Mouse (Mus musculus): ENCODE measurements at regions not wholly inside any gene's neighbourhood (a gene's known extent, or its start where the extent isn't known, plus 50 kb on each side); places are given as distances from the start of the nearest gene placed in this dataset.

DNA sequence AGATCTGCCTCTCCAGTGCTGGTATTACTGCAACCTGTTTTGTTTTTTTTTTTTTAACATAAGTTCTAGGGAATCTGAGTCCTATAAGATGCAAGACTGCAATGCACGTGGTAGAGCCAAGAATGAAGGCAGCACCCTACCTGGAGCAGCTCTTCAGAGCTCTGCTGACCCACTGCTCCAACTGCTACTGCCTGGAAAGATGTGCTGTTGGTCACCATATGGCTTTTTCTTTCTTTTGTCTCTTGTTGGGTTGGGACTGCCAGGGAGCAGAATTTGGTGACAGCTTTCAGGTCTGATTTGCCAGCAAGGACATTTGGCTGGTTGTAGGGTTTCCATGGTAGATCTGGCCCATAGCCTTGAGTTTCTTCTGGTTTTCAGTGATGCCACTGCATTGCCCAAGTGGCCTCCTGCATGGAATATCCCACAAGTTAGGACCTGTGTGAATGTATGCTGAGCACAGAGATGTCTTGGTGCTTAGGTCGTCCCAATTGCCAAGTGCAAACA is 123.9 kb upstream of the Irf2bp2 start:
- H3K27me3 ChIP-seq (replicated peaks): no peaks in the 10 kb centered on the region
- H3K4me3 ChIP-seq: no peak overlapping the region
- no peak overlapping the region for H3K9ac ChIP-seq
- H3K4me1 ChIP-seq: peaks cover 11% of the 10 kb centered on the region
- H3K4me2 ChIP-seq: no peak overlapping the region
- no peaks in the 10 kb centered on the region for H3K9me3 ChIP-seq
- ATAC-seq (replicated peaks): no peak
- H3K36me3 ChIP-seq (replicated peaks): no peaks in the 10 kb centered on the region
- 77% methylated on average over 2 of the region's 2 CpGs for WGBS
- no peak overlapping the region for H3K27ac ChIP-seq

DNA sequence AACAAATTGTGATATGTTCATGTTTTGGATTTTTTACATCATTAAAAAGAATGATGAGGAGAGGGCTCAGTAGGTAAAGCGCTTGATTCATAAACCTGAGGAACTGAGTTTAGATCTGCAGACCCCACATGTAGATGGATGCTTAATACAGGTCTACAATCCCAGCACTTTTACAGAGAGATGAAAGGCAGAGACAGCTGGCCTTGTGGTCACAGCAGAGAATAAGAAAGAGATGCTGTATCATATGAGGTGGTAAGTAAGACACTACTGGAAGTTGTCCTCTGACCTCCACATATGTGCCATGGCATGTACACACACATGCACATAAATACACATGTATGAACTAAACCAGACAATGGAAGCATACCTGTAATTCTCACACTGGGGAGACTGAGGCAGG is 121.9 kb upstream of the Irf2bp2 start:
- peaks cover 10% of the 10 kb centered on the region for H3K4me1 ChIP-seq
- ATAC-seq (replicated peaks): no peak
- H3K9ac ChIP-seq: no peak overlapping the region
- 98% methylated on average over 1 of the region's 1 CpGs for WGBS
- H3K36me3 ChIP-seq (replicated peaks): no peaks in the 10 kb centered on the region
- no peak overlapping the region for H3K4me3 ChIP-seq
- no peak overlapping the region for H3K27ac ChIP-seq
- H3K4me2 ChIP-seq: no peak overlapping the region
- no peaks in the 10 kb centered on the region for H3K27me3 ChIP-seq (replicated peaks)
- H3K9me3 ChIP-seq: no peaks in the 10 kb centered on the region

DNA sequence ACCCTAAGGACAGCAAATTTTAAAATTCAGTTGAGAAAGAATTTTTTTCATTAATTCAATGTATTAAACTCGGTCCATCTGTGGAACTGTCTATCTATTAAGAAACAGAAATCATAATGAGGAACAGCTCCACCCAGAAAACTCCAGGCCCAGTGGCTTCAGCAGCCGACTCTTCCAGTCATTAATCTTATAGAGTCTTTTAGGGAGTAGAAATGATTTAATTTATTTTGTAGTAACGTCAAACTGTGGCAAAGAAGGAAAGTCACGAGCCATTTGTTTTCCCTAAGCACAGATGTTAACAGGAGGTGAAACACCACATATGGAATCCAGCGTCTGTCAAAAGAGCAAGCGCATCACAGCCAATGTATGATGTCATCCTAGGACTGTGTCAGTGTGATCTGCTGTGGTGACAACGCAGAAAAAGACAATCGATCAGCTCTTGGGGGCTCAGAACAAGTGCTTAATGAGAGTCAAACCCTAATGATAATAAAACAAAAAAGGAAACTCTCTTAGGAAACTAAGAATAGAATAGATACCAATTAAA is 119.9 kb upstream of the Irf2bp2 start:
- Histone ChIP-seq H3K9me3 (no peaks in the 10 kb centered on the region), H3K4me3 (no peak overlapping the region), H3K27ac (no peak overlapping the region), H3K4me1 (peaks cover 10% of the 10 kb centered on the region), H3K4me2 (no peak overlapping the region), H3K36me3 (replicated peaks) (no peaks in the 10 kb centered on the region), H3K9ac (no peak overlapping the region), H3K27me3 (replicated peaks) (no peaks in the 10 kb centered on the region)
- 56% methylated on average over 8 of the region's 8 CpGs for WGBS
- no peak for ATAC-seq (replicated peaks)

DNA sequence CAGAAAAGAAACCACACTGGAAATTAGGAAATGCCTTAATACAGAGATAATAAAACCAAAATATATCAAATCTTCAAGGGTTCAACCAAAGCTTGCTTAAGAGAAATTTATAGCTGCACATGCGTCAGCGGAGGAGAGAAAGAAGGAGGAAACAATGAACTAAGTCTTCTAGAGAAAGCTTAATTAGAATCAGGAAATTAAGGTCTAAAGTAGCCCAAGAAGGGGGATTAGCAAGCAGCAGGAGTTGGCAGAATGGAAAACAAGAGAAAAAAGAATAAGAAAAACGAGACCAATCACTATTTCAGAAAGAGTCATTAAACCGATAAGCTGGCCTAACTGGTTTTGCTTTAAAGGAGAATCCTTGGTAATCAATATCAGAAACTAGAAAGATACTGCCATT is 119.4 kb upstream of the Irf2bp2 start:
- Histone ChIP-seq H3K4me3 (no peak overlapping the region), H3K27me3 (replicated peaks) (no peaks in the 10 kb centered on the region), H3K9ac (no peak overlapping the region), H3K36me3 (replicated peaks) (no peaks in the 10 kb centered on the region), H3K4me1 (peaks cover 10% of the 10 kb centered on the region), H3K4me2 (no peak overlapping the region), H3K27ac (no peak overlapping the region), H3K9me3 (no peaks in the 10 kb centered on the region)
- WGBS: 35% methylated on average over 4 of the region's 4 CpGs
- ATAC-seq (replicated peaks): no peak

DNA sequence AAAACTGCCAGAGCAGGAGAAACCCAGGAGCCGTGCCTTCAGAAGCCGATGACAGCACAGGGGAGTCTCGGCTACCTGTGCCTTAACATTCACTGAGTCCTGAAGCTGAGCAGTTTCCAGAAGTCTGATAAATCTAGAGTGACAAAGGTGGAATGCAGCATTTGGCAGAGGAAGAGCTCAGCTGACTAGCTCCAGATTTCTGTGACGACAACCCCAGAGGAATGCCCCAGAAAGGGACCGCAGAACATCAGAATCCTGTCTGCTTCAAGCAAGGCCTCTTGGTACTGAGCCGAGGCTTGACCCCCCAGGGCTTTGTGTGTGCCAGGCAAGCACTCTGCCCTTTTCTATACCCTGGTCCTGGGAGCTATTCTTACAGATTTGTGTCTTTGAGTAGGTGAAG is 119.0 kb upstream of the Irf2bp2 start:
- H3K36me3 ChIP-seq (replicated peaks): no peaks in the 10 kb centered on the region
- ATAC-seq (replicated peaks): no peak
- H3K4me1 ChIP-seq: peaks cover 11% of the 10 kb centered on the region
- no peaks in the 10 kb centered on the region for H3K27me3 ChIP-seq (replicated peaks)
- H3K9ac ChIP-seq: no peak overlapping the region
- no peaks in the 10 kb centered on the region for H3K9me3 ChIP-seq
- 54% methylated on average over 6 of the region's 6 CpGs for WGBS
- H3K4me3 ChIP-seq: no peak overlapping the region
- H3K27ac ChIP-seq: peak overlapping the region; percentile 22
- H3K4me2 ChIP-seq: no peak overlapping the region

DNA sequence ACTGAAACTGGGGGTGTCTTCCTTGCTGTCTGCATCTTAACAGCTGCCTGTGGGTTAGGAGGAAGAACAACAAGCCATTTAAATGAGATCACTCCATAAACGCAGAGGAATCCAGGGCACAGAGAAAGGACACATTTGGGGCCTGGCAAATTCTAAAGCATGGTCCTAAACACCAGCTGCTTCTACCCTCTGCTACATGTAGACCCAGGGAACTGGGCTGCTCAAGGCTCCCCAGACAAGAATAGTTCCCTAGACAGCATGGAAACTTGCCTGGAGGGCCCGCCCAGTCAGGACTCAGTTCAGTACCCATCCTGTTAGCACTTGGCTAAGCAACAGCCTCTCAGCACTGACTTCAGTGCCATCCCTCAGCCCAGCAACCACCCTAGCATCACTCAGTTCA is 115.2 kb upstream of the Irf2bp2 start:
- Histone ChIP-seq H3K4me1 (peaks cover 15% of the 10 kb centered on the region), H3K36me3 (replicated peaks) (no peaks in the 10 kb centered on the region), H3K4me3 (no peak overlapping the region), H3K9me3 (no peaks in the 10 kb centered on the region), H3K9ac (no peak overlapping the region), H3K27me3 (replicated peaks) (no peaks in the 10 kb centered on the region), H3K4me2 (no peak overlapping the region), H3K27ac (no peak overlapping the region)
- 83% methylated on average over 2 of the region's 2 CpGs for WGBS
- no peak for ATAC-seq (replicated peaks)

DNA sequence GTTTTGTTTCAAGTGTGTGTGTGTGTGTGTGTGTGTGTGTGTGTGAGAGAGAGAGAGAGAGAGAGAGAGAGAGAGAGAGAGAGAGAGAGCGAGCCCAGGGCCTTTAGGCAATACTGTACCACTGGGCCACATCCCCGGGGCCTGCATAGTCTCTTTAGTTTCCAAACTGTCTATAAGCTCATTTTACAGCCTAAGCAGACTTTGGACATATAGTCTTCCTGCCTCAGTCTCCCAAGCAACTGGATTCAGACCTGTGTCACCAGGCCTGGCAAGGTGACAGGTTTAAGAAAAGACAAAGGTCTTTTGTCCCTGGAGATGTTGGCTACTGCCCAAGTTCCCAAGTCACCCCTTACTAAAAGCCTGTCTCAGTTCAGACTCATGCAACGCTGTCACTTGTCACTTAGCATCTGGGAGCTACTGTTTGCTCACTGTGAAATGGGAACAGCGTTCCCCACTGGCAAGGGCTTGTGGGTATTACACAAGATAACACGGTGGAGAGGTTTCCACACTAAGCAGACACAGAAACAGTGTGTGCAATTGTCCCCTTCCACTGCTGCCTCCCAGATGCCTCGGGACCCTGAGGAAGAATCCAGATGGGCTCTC is 113.6 kb upstream of the Irf2bp2 start:
- Histone ChIP-seq H3K27ac (no peak overlapping the region), H3K4me2 (no peak overlapping the region), H3K9me3 (no peaks in the 10 kb centered on the region), H3K4me3 (no peak overlapping the region), H3K27me3 (replicated peaks) (no peaks in the 10 kb centered on the region), H3K9ac (no peak overlapping the region), H3K4me1 (peaks cover 4% of the 10 kb centered on the region; the same call in 1 of the 2 replicates), H3K36me3 (replicated peaks) (no peaks in the 10 kb centered on the region)
- 56% methylated on average over 6 of the region's 6 CpGs for WGBS
- no peak for ATAC-seq (replicated peaks)

DNA sequence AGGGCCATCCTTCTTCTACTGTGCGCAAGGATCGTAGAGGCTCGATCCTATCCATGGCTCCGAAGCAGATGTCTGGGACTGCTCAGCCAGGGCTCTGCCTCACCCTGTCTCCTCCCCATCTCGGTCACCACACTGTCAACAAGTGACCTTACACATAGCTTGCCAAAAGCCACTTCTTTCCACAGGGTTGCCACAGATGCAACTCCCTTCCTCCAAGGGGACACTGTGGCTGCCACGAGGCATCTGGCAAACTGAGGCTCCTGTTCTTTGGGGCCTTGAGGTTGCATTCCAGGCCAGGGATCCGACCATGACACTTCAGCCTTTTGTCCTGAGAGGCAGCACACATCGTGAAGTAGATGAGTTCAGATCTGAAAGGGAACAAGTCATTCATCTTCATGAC is 112.5 kb upstream of the Irf2bp2 start:
- H3K9ac ChIP-seq: no peak overlapping the region
- no peak for ATAC-seq (replicated peaks)
- 89% methylated on average over 8 of the region's 8 CpGs for WGBS
- H3K36me3 ChIP-seq (replicated peaks): no peaks in the 10 kb centered on the region
- H3K4me2 ChIP-seq: no peak overlapping the region
- no peak overlapping the region for H3K4me3 ChIP-seq
- H3K27ac ChIP-seq: no peak overlapping the region
- H3K9me3 ChIP-seq: no peaks in the 10 kb centered on the region
- H3K4me1 ChIP-seq: peaks cover 4% of the 10 kb centered on the region; the same call in 1 of the 2 replicates
- H3K27me3 ChIP-seq (replicated peaks): no peaks in the 10 kb centered on the region

DNA sequence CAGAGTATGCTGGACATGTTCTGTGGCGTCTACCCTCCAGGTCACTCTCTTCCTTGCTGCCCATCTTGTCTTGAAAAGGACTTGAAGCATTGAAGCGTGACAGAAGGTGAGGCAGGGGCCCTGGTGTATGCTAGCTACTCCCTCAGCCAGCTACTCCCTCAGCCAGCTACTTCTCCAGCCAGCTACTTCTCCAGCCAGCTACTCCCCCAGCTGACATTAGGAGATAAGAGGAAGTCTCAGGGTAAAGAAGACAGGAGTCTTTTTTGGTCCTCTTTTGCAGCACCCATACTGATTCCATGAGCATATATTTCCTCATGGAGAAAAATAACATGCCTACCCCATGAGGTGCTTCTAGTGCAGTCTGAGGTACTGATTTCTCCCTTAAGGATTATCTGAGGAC is 111.6 kb upstream of the Irf2bp2 start:
- no peaks in the 10 kb centered on the region for H3K27me3 ChIP-seq (replicated peaks)
- no peaks in the 10 kb centered on the region for H3K9me3 ChIP-seq
- no peak overlapping the region for H3K4me2 ChIP-seq
- H3K4me1 ChIP-seq: peaks cover 4% of the 10 kb centered on the region; the same call in 1 of the 2 replicates
- H3K36me3 ChIP-seq (replicated peaks): no peaks in the 10 kb centered on the region
- H3K27ac ChIP-seq: no peak overlapping the region
- WGBS: 76% methylated on average over 2 of the region's 2 CpGs
- H3K9ac ChIP-seq: no peak overlapping the region
- H3K4me3 ChIP-seq: no peak overlapping the region
- no peak for ATAC-seq (replicated peaks)

DNA sequence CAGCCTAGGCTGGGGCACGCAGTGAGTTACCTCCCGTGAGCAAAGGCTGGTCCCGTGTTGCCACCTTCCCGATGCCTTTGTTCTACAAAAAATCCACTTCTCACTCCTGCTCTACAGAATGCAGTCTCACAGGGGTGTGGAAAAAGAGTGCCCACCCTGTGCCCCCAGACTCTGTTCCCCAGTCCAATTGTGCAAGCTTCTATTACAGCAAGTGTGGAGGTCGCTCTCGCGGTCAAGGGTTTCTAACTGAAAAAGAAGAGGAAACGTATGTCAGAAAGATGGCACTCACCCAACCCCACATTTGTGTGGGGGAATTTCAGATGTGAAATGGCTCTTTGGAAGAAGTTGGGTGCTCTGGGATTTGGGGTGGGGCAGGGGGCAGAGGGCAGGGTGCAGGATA is 110.9 kb upstream of the Irf2bp2 start:
- ATAC-seq (replicated peaks): no peak
- no peak overlapping the region for H3K27ac ChIP-seq
- H3K9me3 ChIP-seq: no peaks in the 10 kb centered on the region
- peaks cover 6% of the 10 kb centered on the region; the same call in 1 of the 2 replicates for H3K4me1 ChIP-seq
- no peak overlapping the region for H3K9ac ChIP-seq
- no peaks in the 10 kb centered on the region for H3K27me3 ChIP-seq (replicated peaks)
- no peak overlapping the region for H3K4me3 ChIP-seq
- no peaks in the 10 kb centered on the region for H3K36me3 ChIP-seq (replicated peaks)
- WGBS: 93% methylated on average over 8 of the region's 8 CpGs
- no peak overlapping the region for H3K4me2 ChIP-seq

DNA sequence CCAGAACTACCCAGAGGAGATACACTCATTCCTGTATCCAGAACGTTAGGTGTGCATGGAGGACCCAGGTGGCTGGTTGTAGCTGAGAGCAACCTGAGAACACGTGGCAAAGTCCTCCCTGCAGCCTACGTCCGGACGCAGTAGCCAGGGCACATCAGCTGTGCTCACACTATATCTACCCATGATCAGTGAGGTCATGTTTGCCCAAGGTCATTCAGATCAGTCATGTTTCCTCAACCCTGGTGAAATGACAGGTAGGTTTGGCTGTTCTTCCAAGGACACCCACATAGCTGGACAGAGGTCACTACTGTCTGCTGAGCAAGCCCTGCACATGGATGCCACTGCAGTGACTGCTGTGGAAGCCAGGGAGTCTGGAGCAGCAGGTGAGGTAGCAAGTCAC is 109.8 kb upstream of the Irf2bp2 start:
- no peaks in the 10 kb centered on the region for H3K9me3 ChIP-seq

DNA sequence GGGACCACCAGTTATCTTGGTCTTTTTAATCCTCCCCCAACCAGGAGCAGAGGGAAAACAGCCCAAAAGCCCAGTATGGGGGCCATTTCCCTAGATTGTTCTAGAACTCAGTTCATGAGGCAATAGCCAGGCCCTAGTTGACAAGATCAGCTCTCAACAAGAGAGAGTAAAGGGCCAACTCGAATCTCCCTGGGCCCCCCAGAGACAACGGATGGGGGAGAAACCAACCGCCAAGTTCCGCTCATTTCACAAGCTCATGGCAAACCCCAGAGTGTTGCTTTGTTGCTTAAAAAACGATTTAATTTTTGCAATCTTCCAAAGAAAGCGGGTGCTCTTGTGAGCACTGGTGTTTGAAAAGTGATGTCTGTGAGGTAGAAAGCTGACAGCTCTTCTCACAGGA is 108.5 kb upstream of the Irf2bp2 start:
- no peaks in the 10 kb centered on the region for H3K36me3 ChIP-seq (replicated peaks)
- H3K27ac ChIP-seq: no peak overlapping the region
- peaks cover 14% of the 10 kb centered on the region for H3K4me1 ChIP-seq
- H3K4me2 ChIP-seq: no peak overlapping the region
- 82% methylated on average over 6 of the region's 6 CpGs for WGBS
- no peaks in the 10 kb centered on the region for H3K27me3 ChIP-seq (replicated peaks)
- no peaks in the 10 kb centered on the region for H3K9me3 ChIP-seq
- no peak overlapping the region for H3K9ac ChIP-seq
- no peak overlapping the region for H3K4me3 ChIP-seq
- no peak for ATAC-seq (replicated peaks)

More for the DNA sequence above, 109.8 kb upstream of the Irf2bp2 start:
- Histone ChIP-seq H3K4me3 (no peak overlapping the region), H3K27me3 (replicated peaks) (no peaks in the 10 kb centered on the region), H3K27ac (no peak overlapping the region), H3K9ac (no peak overlapping the region), H3K4me2 (no peak overlapping the region), H3K4me1 (peaks cover 16% of the 10 kb centered on the region), H3K36me3 (replicated peaks) (no peaks in the 10 kb centered on the region)
- 93% methylated on average over 5 of the region's 5 CpGs for WGBS
- no peak for ATAC-seq (replicated peaks)

DNA sequence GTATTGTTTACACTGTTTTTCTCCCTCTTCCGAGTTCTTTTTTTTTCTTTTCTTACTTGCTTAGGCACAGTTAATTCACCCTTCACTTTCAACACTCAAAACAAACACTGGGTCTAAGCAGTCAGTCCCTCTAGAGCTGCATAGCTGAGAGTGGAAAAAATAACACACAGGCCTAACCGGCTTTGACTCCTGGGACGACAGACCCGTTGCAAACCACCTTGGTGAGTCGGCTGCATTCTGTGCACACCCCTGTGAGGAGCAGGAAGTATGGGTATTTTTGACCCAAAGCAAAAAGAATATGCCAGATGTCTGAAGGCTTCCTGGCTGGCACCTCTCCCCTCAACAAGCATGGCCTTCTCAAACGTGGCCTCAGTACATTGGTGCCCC is 105.6 kb upstream of the Irf2bp2 start:
- H3K27me3 ChIP-seq (replicated peaks): no peaks in the 10 kb centered on the region
- no peak overlapping the region for H3K4me3 ChIP-seq
- no peaks in the 10 kb centered on the region for H3K9me3 ChIP-seq
- peaks cover 14% of the 10 kb centered on the region for H3K4me1 ChIP-seq
- 4% methylated on average over 6 of the region's 6 CpGs for WGBS
- H3K27ac ChIP-seq: peak overlapping the region; percentile 59
- no peak overlapping the region for H3K9ac ChIP-seq
- no peaks in the 10 kb centered on the region for H3K36me3 ChIP-seq (replicated peaks)
- no peak for ATAC-seq (replicated peaks)
- no peak overlapping the region for H3K4me2 ChIP-seq
